Mouse (Mus musculus): Measurements from ENCODE around the gene Cyp2b19. TPM values are rescaled to one million over a fixed set of nuclear protein-coding genes. Genes with fewer than 3 reads are reported as not detected.
"Not testable (repeated sequence)": the region's sequence is repeated elsewhere in the genome, so short reads cannot be mapped to it uniquely, and the experiment has no call there.

Cyp2b19 gene
- polyA plus RNA-seq, 1 experiment from 2014 or later, result 0.05 TPM

DNA sequence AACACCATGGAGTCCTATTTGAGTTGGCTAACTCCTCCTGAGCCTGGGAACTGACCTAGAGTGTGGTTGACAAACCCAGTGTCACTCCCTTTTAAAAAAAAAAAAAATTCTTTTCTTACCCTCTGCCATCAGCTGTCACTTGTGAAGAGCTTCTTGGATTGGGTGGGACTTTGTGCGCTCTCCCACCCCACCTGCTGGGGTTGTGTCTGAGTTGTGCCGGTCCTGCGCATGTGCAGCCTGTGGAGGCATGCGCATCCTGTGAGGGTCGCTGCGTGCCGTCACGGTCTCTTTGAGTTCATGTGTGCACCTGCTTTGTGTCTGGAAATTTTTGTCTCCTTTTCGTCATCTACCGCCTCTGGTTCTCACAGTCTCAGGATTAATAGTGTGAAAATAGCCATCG, 23.6 kb downstream of the Cyp2b19 start:
- Histone ChIP-seq H3K4me2 (replicated peaks) (no peak overlapping the region), H3K4me3 (no peak overlapping the region), H3K27ac (no peak overlapping the region), H3K4me1 (no peaks in the 10 kb centered on the region), H3K36me3 (no peaks in the 10 kb centered on the region), H3K9me3 (no peaks in the 10 kb centered on the region), H3K27me3 (no peaks in the 10 kb centered on the region), H3K9ac (no peak overlapping the region)
- ATAC-seq (ENCODE audit: insufficient number of reproducible peaks, insufficient read depth, low FRiP score, low TSS enrichment), result no peak
- 3% methylated on average over 11 of the region's 11 CpGs for WGBS

DNA sequence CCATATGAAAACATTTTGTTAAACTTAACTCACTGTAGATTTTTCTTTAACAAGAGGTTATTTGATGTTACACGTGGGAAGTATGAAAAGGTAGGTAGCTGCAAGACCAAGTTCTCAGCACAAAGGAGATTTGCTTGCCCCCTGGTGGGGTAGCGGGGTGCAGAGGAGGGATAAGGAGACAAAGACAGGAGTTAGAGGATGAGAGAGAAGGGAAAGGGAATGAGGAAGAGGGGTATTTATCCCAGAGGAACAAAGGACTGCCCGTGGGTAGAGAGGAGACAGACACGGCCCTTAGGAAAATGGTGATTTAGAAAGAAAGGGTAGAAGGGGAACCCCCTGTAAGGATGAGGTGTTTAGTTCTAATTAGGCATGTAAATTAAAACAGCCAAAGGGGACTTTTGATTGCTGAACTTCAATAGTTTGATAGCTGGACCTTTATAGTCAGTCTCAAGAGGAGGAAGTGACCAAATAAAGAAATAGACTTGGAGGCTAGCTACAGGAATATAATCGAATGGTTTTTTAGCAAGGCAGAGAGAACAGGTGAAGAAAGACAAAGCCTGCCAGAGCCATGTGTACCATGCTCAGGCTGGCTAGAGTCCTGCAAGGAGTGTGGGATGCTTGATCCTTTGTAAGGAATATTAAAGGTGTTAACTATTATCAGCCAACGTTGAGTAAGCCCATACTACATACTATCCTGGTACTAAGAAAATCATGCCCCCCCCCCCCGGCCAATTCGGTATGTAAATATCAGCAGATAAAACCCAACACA, 24.2 kb downstream of the Cyp2b19 start:
- Histone ChIP-seq H3K4me1 (no peaks in the 10 kb centered on the region), H3K4me3 (no peak overlapping the region)
- ATAC-seq (ENCODE audit: insufficient number of reproducible peaks, insufficient read depth, low FRiP score, low TSS enrichment), result no peak

DNA sequence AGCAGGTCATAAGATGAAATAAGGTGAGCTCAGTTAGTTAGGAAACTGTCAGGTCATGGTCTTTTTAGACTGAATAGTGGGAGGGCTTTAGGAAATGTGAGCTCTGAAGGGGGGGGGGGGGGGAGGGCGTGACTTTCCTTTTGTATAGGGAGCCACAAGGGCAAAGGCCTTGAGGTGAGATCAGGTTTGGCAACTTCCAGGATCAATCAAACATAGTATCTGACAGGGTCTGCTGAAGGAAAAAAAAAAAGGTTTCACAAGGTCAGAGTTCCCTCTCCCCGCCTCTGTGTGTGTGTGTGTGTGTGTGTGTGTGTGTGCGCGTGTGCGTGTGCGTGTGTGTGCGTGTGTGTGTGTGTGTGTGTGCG, 24.8 kb downstream of the Cyp2b19 start:
- Histone ChIP-seq H3K4me1 (no peaks in the 10 kb centered on the region), H3K9me3 (no peaks in the 10 kb centered on the region), H3K4me3 (no peak overlapping the region), H3K9ac (no peak overlapping the region), H3K27ac (no peak overlapping the region), H3K36me3 (no peaks in the 10 kb centered on the region), H3K27me3 (no peaks in the 10 kb centered on the region), H3K4me2 (replicated peaks) (no peak overlapping the region)
- 25% methylated on average over 3 of the region's 8 CpGs for WGBS
- ATAC-seq (ENCODE audit: insufficient number of reproducible peaks, insufficient read depth, low FRiP score, low TSS enrichment), result no peak

More for the DNA sequence above, 24.2 kb downstream of the Cyp2b19 start:
- no peak overlapping the region for H3K4me2 ChIP-seq (replicated peaks)
- H3K9me3 ChIP-seq, result no peaks in the 10 kb centered on the region
- no peaks in the 10 kb centered on the region for H3K27me3 ChIP-seq
- H3K36me3 ChIP-seq, result no peaks in the 10 kb centered on the region
- H3K27ac ChIP-seq, result no peak overlapping the region
- H3K9ac ChIP-seq, result no peak overlapping the region
- WGBS, result 12% methylated on average over 8 of the region's 8 CpGs

DNA sequence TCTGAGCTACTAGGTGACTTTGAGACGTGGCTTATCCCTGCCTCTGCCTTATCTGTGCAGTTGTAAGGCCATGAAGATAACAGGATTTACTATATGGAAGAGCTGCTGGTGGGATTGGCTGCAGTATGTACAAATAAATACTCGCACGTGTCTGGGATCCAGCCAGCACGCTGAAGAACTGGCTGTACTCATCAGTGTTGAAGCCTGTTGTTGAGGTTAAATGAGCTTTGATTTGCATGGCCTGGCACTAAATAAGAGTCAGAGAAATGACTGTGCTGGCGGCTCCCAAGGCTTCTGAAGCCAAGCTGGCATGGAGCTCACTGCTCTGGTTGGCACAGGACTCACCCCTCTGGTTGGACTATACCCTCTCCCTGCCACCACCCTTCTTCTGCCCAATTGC, 26.2 kb downstream of the Cyp2b19 start:
- Histone ChIP-seq H3K4me2 (replicated peaks) (no peak overlapping the region), H3K9ac (no peak overlapping the region), H3K4me3 (no peak overlapping the region), H3K9me3 (no peaks in the 10 kb centered on the region), H3K27ac (no peak overlapping the region), H3K27me3 (no peaks in the 10 kb centered on the region), H3K36me3 (no peaks in the 10 kb centered on the region), H3K4me1 (no peaks in the 10 kb centered on the region)
- WGBS, result 76% methylated on average over 5 of the region's 5 CpGs
- ATAC-seq (ENCODE audit: insufficient number of reproducible peaks, insufficient read depth, low FRiP score, low TSS enrichment), result no peak

DNA sequence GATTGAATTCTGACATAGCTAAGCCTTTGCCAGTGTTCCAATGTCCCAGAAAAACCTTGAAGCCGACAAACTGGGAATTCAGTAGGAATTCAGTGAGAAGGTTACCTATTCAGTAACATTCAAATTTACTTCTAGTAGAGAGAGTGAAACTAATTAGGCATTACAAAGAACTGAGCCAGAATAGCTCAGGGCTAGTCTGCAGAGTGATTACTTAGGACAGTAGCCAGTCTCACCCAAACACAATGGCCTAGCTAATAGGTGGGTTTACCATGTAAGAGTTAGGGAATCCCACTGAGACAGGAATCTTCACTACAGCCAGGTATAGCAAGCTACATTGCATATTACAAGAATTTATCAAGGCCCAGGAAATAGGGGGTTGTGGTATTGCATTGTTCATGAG, 29.1 kb downstream of the Cyp2b19 start:
- not testable (repeated sequence) for ATAC-seq (ENCODE audit: insufficient number of reproducible peaks, insufficient read depth, low FRiP score, low TSS enrichment); H3K36me3 ChIP-seq; H3K9me3 ChIP-seq; H3K4me3 ChIP-seq; H3K27me3 ChIP-seq; H3K4me2 ChIP-seq (replicated peaks); H3K27ac ChIP-seq; H3K4me1 ChIP-seq; H3K9ac ChIP-seq
- WGBS, result 40% methylated on average over 1 of the region's 1 CpGs

DNA sequence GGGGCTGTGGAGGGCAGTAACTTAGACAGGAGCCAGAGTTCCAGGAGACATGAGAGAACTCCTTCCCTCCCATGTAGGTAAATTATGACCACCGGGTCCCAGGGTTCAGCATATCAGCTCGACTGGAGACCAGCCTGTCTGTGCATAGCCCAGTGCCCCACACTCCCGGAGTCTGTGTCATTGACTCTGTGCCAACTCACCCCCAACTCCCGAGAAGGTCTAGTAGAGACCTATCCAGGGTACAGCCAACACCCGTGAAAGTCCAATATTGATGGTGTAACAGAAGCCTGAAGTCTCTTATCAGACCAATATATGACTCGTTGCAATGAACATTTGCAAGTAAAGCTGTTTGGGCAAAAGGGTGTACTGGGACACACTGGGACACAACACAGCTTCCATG, 33.0 kb downstream of the Cyp2b19 start:
- 85% methylated on average over 6 of the region's 6 CpGs for WGBS
- ATAC-seq (ENCODE audit: insufficient number of reproducible peaks, insufficient read depth, low FRiP score, low TSS enrichment), result no peak

DNA sequence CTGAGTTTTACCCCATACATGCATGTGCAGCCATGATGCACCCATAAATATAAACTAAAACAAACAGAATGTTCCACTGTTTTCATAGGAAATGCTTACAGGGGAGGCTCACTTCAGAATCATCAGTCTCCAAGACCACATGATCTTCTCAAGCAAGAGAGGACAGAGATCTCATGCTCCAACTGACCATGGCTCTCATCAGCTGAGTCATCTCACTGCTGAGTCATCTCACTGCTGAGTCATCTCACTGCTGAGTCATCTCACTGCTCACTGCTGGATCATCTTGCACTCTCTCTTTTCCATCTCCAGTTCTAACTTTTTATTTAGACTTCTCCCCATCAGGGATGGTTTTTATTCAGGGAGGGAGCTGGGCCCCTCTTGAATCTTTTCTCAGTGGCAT, 43.2 kb downstream of the Cyp2b19 start:
- H3K27me3 ChIP-seq, result no peaks in the 10 kb centered on the region
- H3K9me3 ChIP-seq, result no peaks in the 10 kb centered on the region
- H3K4me2 ChIP-seq (replicated peaks), result no peak overlapping the region
- ATAC-seq (ENCODE audit: insufficient number of reproducible peaks, insufficient read depth, low FRiP score, low TSS enrichment), result no peak
- no peaks in the 10 kb centered on the region for H3K36me3 ChIP-seq
- no peak overlapping the region for H3K9ac ChIP-seq
- no peaks in the 10 kb centered on the region for H3K4me1 ChIP-seq
- H3K4me3 ChIP-seq, result no peak overlapping the region
- no peak overlapping the region for H3K27ac ChIP-seq

More for the DNA sequence above, 33.0 kb downstream of the Cyp2b19 start:
- Histone ChIP-seq H3K36me3 (no peaks in the 10 kb centered on the region), H3K27me3 (no peaks in the 10 kb centered on the region), H3K4me3 (no peak overlapping the region), H3K4me2 (replicated peaks) (no peak overlapping the region), H3K9ac (no peak overlapping the region), H3K4me1 (no peaks in the 10 kb centered on the region), H3K27ac (no peak overlapping the region), H3K9me3 (no peaks in the 10 kb centered on the region)

DNA sequence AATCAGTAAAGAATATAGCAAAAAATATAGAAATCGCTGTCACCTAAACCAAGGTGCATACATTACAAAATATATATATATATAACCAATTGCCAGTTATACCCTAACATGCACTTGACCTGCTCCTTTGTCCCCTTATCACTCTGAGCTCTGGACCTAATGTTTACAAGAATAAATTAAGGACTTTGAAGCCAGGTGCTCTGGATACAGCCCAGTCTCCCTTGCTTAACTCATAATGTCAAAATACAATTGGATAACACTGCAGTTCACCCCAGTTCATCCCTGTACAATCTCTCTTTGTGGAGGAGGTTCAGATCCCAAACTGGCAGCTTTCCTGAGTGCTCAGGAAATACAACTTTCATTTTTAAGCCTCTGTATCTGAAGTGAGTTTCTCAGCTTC, 44.1 kb downstream of the Cyp2b19 start:
- 88% methylated on average over 1 of the region's 1 CpGs for WGBS
- H3K9me3 ChIP-seq, result no peaks in the 10 kb centered on the region
- H3K9ac ChIP-seq, result no peak overlapping the region
- no peak for ATAC-seq (ENCODE audit: insufficient number of reproducible peaks, insufficient read depth, low FRiP score, low TSS enrichment)
- no peak overlapping the region for H3K4me3 ChIP-seq
- H3K36me3 ChIP-seq, result no peaks in the 10 kb centered on the region
- no peak overlapping the region for H3K4me2 ChIP-seq (replicated peaks)
- H3K27me3 ChIP-seq, result no peaks in the 10 kb centered on the region
- H3K27ac ChIP-seq, result no peak overlapping the region
- no peaks in the 10 kb centered on the region for H3K4me1 ChIP-seq

DNA sequence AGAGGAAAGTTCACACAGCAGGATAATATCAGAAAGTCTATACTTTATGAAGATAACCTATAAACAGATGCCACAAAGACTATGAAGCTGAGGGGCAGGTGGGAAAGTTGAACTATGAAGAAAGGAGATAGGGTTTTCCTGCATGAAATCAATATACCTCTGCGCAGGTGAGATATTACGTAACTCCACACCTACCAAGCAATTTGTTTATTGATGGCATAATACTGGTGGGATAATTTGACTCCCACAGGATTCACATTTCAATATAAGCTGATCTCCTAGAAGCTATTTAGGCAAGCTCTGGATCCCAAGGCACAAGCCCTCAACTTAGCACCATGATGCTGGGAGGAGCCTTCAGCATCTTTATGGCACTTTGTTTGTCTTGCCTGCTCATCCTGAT, 51.6 kb downstream of the Cyp2b19 start, which contains the start of gene Cyp2g1:
Gene Cyp2g1 (plus strand): TSS at position 301 of the 400 bp plus-strand sequence.
- no peak for ATAC-seq (ENCODE audit: insufficient number of reproducible peaks, insufficient read depth, low FRiP score, low TSS enrichment)
- no peaks in the 10 kb centered on the region for H3K9me3 ChIP-seq
- H3K27me3 ChIP-seq, result no peaks in the 10 kb centered on the region
- no peak within 1 kb of the TSS for H3K9ac ChIP-seq
- H3K4me3 ChIP-seq, result no peak within 1 kb of the TSS
- WGBS, result 85% methylated on average over 2 of the region's 2 CpGs
- no peak within 1 kb of the TSS for H3K4me2 ChIP-seq (replicated peaks)
- H3K27ac ChIP-seq, result no peak within 1 kb of the TSS
- H3K36me3 ChIP-seq, result no peaks in the 10 kb centered on the region
- no peaks in the 10 kb centered on the region for H3K4me1 ChIP-seq

Other genes with a start within 250 kb of the Cyp2b19 start
- not detected in 2 replicates for gene Nlrp9a, start 222.1 kb upstream of the Cyp2b19 start, polyA plus RNA-seq (2016; fragmentation: Nextera tagmentation; extraction: Ambion mirVana)
- not detected in 2 replicates for gene Vmn1r185, start 138.7 kb upstream of the Cyp2b19 start, polyA plus RNA-seq (2016; fragmentation: Nextera tagmentation; extraction: Ambion mirVana)
- gene Cyp2b23, start 70.7 kb upstream of the Cyp2b19 start, polyA plus RNA-seq (2016; fragmentation: Nextera tagmentation; extraction: Ambion mirVana), result not detected in 2 replicates
- not detected in 2 replicates for gene Cyp2g1, start 51.8 kb downstream of the Cyp2b19 start, polyA plus RNA-seq (2016; fragmentation: Nextera tagmentation; extraction: Ambion mirVana)
- gene Cyp2a5, start 78.2 kb downstream of the Cyp2b19 start, polyA plus RNA-seq (2016; fragmentation: Nextera tagmentation; extraction: Ambion mirVana), result not detected in 2 replicates
- not detected in 2 replicates for gene Cyp2a22, start 182.2 kb downstream of the Cyp2b19 start, polyA plus RNA-seq (2016; fragmentation: Nextera tagmentation; extraction: Ambion mirVana)

All from embryonic facial prominence, embryonic 12.5 days (tissue).